Mouse (Mus musculus) bone marrow macrophage, adult 2 months (primary cell): ENCODE measurements at regions not wholly inside any gene's neighbourhood (a gene's known extent, or its start where the extent isn't known, plus 50 kb on each side); places are given as distances from the start of the nearest gene placed in this dataset.

Experiments
- CTCF ChIP-seq: IDR thresholded peaks from 2 replicates; pipeline ENCODE4 v1.5.1; 2012; ENCODE audit warnings: low read depth, mild to moderate bottlenecking, low read length, moderate library complexity
- POLR2A ChIP-seq: IDR thresholded peaks from 2 replicates; pipeline ENCODE4 v1.6.1; 2012; ENCODE audit warnings: mild to moderate bottlenecking, low read depth, low read length, borderline replicate concordance

GRCm38 (mm10) chr5:118404398-118404797 is 156.1 kb upstream of the Med13l start:
- TF ChIP-seq CTCF (no peak), POLR2A (no peak)
